Mouse (Mus musculus) myocyte (in vitro differentiated cells): ENCODE measurements around the gene Izumo1.

Experiments used
- CEBPB ChIP-seq: IDR thresholded peaks from 2 replicates; pipeline ENCODE4 v1.6.1; 2011; ENCODE audit warnings: mild to moderate bottlenecking, moderate library complexity; ENCODE audit not compliant: poor library complexity, insufficient read depth, severe bottlenecking
- E2F4 ChIP-seq: IDR thresholded peaks from one replicate; pipeline ENCODE4 v1.6.1; 2011; ENCODE audit warnings: mild to moderate bottlenecking, control low read depth, moderate library complexity; ENCODE audit not compliant: insufficient read depth
- MAX ChIP-seq: IDR thresholded peaks from one replicate; pipeline ENCODE4 v1.6.1; 2011; ENCODE audit warnings: low read depth, mild to moderate bottlenecking, control low read depth
- MYOD1 ChIP-seq, 3 experiments: IDR thresholded peaks; one replicate each; pipeline ENCODE4 v1.6.1; 2011; ENCODE audit warnings: control low read depth in 2 of 3, low read depth in 2 of 3, mild to moderate bottlenecking in 2 of 3, moderate library complexity in 1 of 3; ENCODE audit not compliant: insufficient read length in 2 of 3, control insufficient read depth in 1 of 3
- POLR2A ChIP-seq: IDR thresholded peaks from one replicate; pipeline ENCODE4 v1.6.1; 2011; ENCODE audit warnings: low read depth, mild to moderate bottlenecking, control low read depth, moderate library complexity; ENCODE audit not compliant: insufficient read length
- POLR2AphosphoS2 ChIP-seq: IDR thresholded peaks from one replicate; pipeline ENCODE4 v1.6.1; 2011; ENCODE audit warnings: low read depth, control low read depth; ENCODE audit not compliant: insufficient read length
- REST ChIP-seq: IDR thresholded peaks from one replicate; pipeline ENCODE4 v1.6.1; 2011; ENCODE audit warnings: mild to moderate bottlenecking, control low read depth, moderate library complexity; ENCODE audit not compliant: insufficient read depth, insufficient read length
- SRF ChIP-seq: IDR thresholded peaks from one replicate; pipeline ENCODE4 v1.6.1; 2011; ENCODE audit warnings: low read depth; ENCODE audit not compliant: control insufficient read depth, insufficient read length
- TCF12 ChIP-seq: IDR thresholded peaks from one replicate; pipeline ENCODE4 v1.6.1; 2011; ENCODE audit warnings: mild to moderate bottlenecking, control low read depth; ENCODE audit not compliant: poor library complexity, insufficient read depth, severe bottlenecking
- TCF3 ChIP-seq: IDR thresholded peaks from one replicate; pipeline ENCODE4 v1.6.1; 2011; ENCODE audit warnings: low read depth, control low read depth; ENCODE audit not compliant: insufficient read length
- USF1 ChIP-seq: IDR thresholded peaks from one replicate; pipeline ENCODE4 v1.6.1; 2011; ENCODE audit warnings: low read depth, mild to moderate bottlenecking, control low read depth, moderate library complexity

DNA sequence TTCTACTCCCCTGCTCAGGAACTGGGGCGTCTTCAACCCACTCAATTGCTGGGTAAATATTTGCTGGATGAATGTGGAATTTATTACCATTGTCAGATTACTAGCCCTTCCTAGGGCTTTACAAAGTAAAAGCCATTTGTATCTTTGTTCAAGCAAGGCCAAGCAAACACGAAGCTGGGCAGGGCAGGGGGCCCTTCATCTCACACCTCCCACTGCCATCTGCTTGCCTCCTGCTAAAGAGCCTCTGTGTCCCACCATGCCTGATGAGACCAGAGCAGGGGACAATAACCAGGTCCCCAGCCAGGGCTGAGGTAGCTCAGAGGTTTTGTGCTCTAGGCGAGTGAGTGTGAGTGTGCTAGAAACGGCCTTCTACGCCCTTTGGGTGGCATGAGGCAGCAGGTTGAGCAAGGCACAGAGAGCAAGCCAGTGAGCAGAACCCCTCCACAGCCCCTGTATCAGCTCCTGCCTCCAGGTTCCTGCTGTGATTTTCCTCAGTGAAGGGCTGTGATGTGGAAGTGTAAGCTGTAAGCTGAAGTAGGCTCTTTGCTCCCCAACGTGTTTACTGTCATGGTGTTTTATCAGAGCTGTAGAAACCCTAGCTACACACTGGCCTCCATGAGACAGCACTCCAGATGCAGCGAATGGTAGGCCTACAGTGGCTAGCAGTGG, 56.1 kb downstream of the Izumo1 start:
- TF ChIP-seq CEBPB: no peak
- no peak for TF ChIP-seq MAX
- no peak for TF ChIP-seq REST
- no peak for TF ChIP-seq USF1
- no peak for TF ChIP-seq POLR2A
- no peak for TF ChIP-seq POLR2AphosphoS2
- no peak for TF ChIP-seq E2F4
- no peak for TF ChIP-seq TCF12
- TF ChIP-seq TCF3: no peak
- TF ChIP-seq MYOD1 (IDR thresholded peaks at IDR 0.05; ENCODE audit: control insufficient read depth in 1 of 3, insufficient read length in 2 of 3, low read depth in 2 of 3): no peak
- TF ChIP-seq SRF: no peak
